Mouse (Mus musculus) liver, embryonic 14.5 days (tissue): ENCODE data around the gene Dapk3.

Experiments
- CTCF ChIP-seq: IDR thresholded peaks from 2 replicates; pipeline ENCODE4 v1.5.1; 2016; ENCODE audit warnings: antibody characterized with exemption, low read depth, control low read depth
- EP300 ChIP-seq: IDR thresholded peaks from 2 replicates; pipeline ENCODE4 v1.6.1; 2016; ENCODE audit warnings: antibody characterized with exemption, low read depth

GRCm38 (mm10) chr10:81138131-81138782 is 44.5 kb upstream of the Dapk3 start:
- TF ChIP-seq CTCF (no peak), EP300 (no peak)
